Mouse (Mus musculus) bone marrow, adult 2 months (tissue): Measurements from ENCODE around the gene 2810021J22Rik.

Experiments
- CTCF ChIP-seq: fragments of 200-500 bp; IDR thresholded peaks from 2 replicates; pipeline ENCODE4 v1.5.1; 2011; ENCODE audit warnings: low read length, control low read depth; ENCODE audit not compliant: control insufficient read depth, insufficient read depth
- POLR2A ChIP-seq: fragments of 200-500 bp; IDR thresholded peaks from 2 replicates; pipeline ENCODE4 v1.6.1; 2011; ENCODE audit warnings: low read depth, mild to moderate bottlenecking, control low read depth, low read length, borderline replicate concordance; ENCODE audit not compliant: control insufficient read depth

DNA sequence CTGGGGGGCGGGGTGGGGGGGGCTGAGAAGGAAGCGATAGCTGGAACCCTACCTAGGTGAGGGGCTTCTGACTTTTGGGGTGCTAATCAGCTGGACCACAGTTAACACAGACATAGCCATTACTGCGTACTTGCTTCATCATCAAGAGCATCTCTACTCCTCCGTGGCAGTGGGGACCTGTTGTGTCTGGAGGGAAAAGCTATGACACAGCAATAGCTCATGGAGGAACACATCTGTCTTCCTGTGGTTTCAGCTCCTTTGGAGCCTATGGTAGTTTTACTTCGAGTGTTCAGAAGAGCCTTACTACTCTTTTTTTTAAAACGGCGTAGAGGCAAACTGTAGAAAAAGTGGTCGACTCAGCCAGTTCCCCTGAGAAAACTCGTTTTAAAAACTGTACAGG lies 19.4 kb upstream of the 2810021J22Rik start:
- TF ChIP-seq CTCF (no peak), POLR2A (no peak)
